10 mouse cellular contexts compared by ENCODE assay signal in the genomic region with DNA sequence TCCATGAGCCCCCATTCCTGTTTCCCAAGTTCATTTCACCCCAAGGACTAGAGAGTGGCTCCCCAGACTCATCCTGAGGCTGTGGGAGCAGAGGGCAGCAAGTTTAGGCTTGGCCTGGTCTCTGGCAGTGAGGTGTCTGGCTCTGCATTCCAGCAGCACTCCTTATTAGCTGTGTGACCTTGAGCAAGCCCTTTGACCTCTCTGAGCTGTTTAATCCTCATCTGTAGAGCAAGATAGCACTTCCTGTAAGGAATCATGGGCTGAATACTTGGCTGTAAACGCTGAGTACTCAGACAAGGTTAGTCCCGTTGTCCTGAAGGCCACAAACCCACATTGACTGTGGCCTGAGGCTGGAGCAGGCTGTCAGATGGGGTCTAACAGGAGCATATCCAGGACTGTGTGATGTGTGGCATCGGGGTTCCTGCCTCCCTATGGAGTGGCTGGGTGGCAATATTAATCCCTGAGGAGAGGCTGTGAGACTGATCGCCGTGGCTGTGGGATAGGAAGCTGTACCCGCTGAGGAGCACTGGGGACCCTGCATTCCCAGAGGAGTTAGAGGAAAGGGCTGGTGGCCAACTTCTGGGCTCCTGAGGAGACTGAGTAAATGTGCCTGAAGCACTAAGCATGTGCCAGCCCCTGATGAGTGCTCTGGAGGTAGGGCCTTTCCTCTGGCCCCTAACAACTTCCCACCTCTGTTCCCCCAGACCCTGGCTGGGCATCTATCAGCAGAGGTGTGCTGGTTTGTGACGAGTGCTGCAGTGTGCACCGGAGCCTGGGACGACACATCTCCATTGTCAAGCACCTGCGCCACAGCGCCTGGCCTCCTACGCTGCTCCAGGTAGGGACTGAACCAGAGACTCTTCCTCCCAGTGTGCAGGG. TPM values are rescaled to one million over a fixed set of nuclear protein-coding genes. Genes with fewer than 3 reads are reported as not detected.
DNase-seq lines count a peak whose midpoint lies in the region; ATAC-seq and TF ChIP-seq lines count a peak whose summit lies in the region.
"Had no signal": no experiment of that assay in that cellular context is flagged by ENCODE, and none has a peak within 500 bp of the region (broad histone marks: within the 10 kb centered on the region; RNA-seq: fewer than 3 reads in every experiment).

No protein-coding gene starts in this region.

- TF ChIP-seq EP300 in stomach, postnatal 0 days (optimal IDR thresholded peaks at IDR 0.05), result no peak

- no peak for TF ChIP-seq CTCF in stomach, postnatal 0 days (IDR thresholded peaks at IDR 0.05; ENCODE audit: low read depth)

- H3K4me1 ChIP-seq in intestine, embryonic 16.5 days (ENCODE audit: control insufficient read depth, insufficient read depth, low read length), result peaks cover 52% of the 10 kb centered on the region
- H3K4me1 ChIP-seq in stomach, postnatal 0 days (replicated peaks; ENCODE audit: control insufficient read depth, insufficient read depth), result peaks cover 12% of the 10 kb centered on the region

- H3K27ac ChIP-seq in intestine, embryonic 16.5 days (ENCODE audit: low read length), result peak overlapping the region; percentile 62
- peak overlapping the region; percentile 81 for H3K27ac ChIP-seq in stomach, postnatal 0 days (replicated peaks)

- peaks cover 12% of the 10 kb centered on the region for H3K36me3 ChIP-seq in intestine, embryonic 16.5 days (ENCODE audit: control insufficient read depth, insufficient read depth, low read length)
- peaks cover 12% of the 10 kb centered on the region for H3K36me3 ChIP-seq in stomach, postnatal 0 days (ENCODE audit: control insufficient read depth, insufficient read depth, low read length)

- H3K4me3 ChIP-seq in intestine, embryonic 16.5 days (ENCODE audit: low read length), result no peak overlapping the region
- no peak overlapping the region for H3K4me3 ChIP-seq in stomach, postnatal 0 days (ENCODE audit: low read depth, low read length)

- ATAC-seq in intestine, embryonic 16.5 days, result no peak
- ATAC-seq in stomach, postnatal 0 days (ENCODE audit: low FRiP score, low TSS enrichment), result no peak

- no peaks in the 10 kb centered on the region for H3K9me3 ChIP-seq in intestine, embryonic 16.5 days (ENCODE audit: control insufficient read depth, low read length)
- H3K9me3 ChIP-seq in stomach, postnatal 0 days (ENCODE audit: control insufficient read depth, low read length), result no peaks in the 10 kb centered on the region
- H3K9me3 ChIP-seq: G1E had no signal

- intact Hi-C loops in gastrocnemius, postnatal 14 days (cut with DNase I; ENCODE audit: low total_unique reads), result no loop called here

- no peaks in the 10 kb centered on the region for H3K27me3 ChIP-seq in intestine, embryonic 16.5 days (replicated peaks; ENCODE audit: control insufficient read depth, insufficient read depth, low read length)
- H3K27me3 ChIP-seq in stomach, postnatal 0 days (ENCODE audit: control insufficient read depth, insufficient read depth, low read length), result no peaks in the 10 kb centered on the region

- DNase-seq in heart, adult 11 months, result peak; percentile 93
- DNase-seq in heart, adult 18-20 months, result no peak
- DNase-seq in retina, embryonic 14.5 days (ENCODE audit: low spot score), result peak; percentile 21
- no peak for DNase-seq in retina, postnatal 1 day
- no peak for DNase-seq in stomach, postnatal 0 days (ENCODE audit: low spot score)
- no peak for DNase-seq in gastrocnemius, postnatal 14 days
- DNase-seq in left cerebral cortex, adult 18-20 months (ENCODE audit: low spot score in 2 of 2), result no peak

- no peak overlapping the region for H3K4me2 ChIP-seq in intestine, embryonic 16.5 days (ENCODE audit: low read depth, low read length)
- no peak overlapping the region for H3K4me2 ChIP-seq in stomach, postnatal 0 days (replicated peaks; ENCODE audit: low read depth)

- H3K9ac ChIP-seq in intestine, embryonic 16.5 days (ENCODE audit: low read depth, low read length), result peak overlapping the region; percentile 16
- peak overlapping the region; percentile 28; the same call in 1 of the 2 replicates for H3K9ac ChIP-seq in stomach, postnatal 0 days (ENCODE audit: low read length)

- 71% methylated on average over 12 of the region's 12 CpGs for WGBS in intestine, embryonic 16.5 days
- WGBS in stomach, postnatal 0 days, result 78% methylated on average over 12 of the region's 12 CpGs

RNA-seq across cellular contexts. Expression of a gene that starts 5.1 kb away (rescaled TPM):
- 10 to 100 TPM; 54.7 to 58.9 TPM for total RNA-seq in heart, adult 18-20 months (2021)
- 12.2 and 12.8 TPM in 2 replicates for polyA plus RNA-seq in intestine, embryonic 16.5 days (2015; fragmentation: Nextera tagmentation; extraction: Ambion mirVana)
- 5.9 and 7.9 TPM in 2 replicates for polyA plus RNA-seq in stomach, postnatal 0 days (2015; fragmentation: Nextera tagmentation; extraction: Ambion mirVana)
- total RNA-seq in gastrocnemius, postnatal 14 days (2021), result 10 to 100 TPM; 23.0 to 25.9 TPM
- 100 to 1,000 TPM; 282 to 319 TPM for total RNA-seq in left cerebral cortex, adult 18-20 months (2021)

RNA-seq across cellular contexts. Expression of a gene that starts 9.0 kb away (rescaled TPM):
- total RNA-seq in heart, adult 18-20 months (2021), result 10 to 100 TPM in 1 of 2 experiments, 1 to 10 TPM in 1; 9.2 to 11.2 TPM
- polyA plus RNA-seq in intestine, embryonic 16.5 days (2015; fragmentation: Nextera tagmentation; extraction: Ambion mirVana), result 1.6 and 1.7 TPM in 2 replicates
- 2.4 and 3.0 TPM in 2 replicates for polyA plus RNA-seq in stomach, postnatal 0 days (2015; fragmentation: Nextera tagmentation; extraction: Ambion mirVana)
- 1 to 10 TPM; 5.7 to 6.3 TPM for total RNA-seq in gastrocnemius, postnatal 14 days (2021)
- 10 to 100 TPM; 80.5 to 82.5 TPM for total RNA-seq in left cerebral cortex, adult 18-20 months (2021)

RNA-seq across cellular contexts. Expression of a gene that starts 16.4 kb away (rescaled TPM):
- total RNA-seq in heart, adult 18-20 months (2021), result 1 to 10 TPM; 2.7 to 4.5 TPM
- 4.0 and 4.7 TPM in 2 replicates for polyA plus RNA-seq in intestine, embryonic 16.5 days (2015; fragmentation: Nextera tagmentation; extraction: Ambion mirVana)
- 1.8 and 1.9 TPM in 2 replicates for polyA plus RNA-seq in stomach, postnatal 0 days (2015; fragmentation: Nextera tagmentation; extraction: Ambion mirVana)
- under 1 TPM; 0.45 to 0.53 TPM for total RNA-seq in gastrocnemius, postnatal 14 days (2021)
- total RNA-seq in left cerebral cortex, adult 18-20 months (2021), result 1 to 10 TPM in 1 of 2 experiments, under 1 TPM in 1; 0.77 to 1.3 TPM

RNA-seq across cellular contexts. Expression of a gene that starts 17.3 kb away (rescaled TPM):
- 10 to 100 TPM in 1 of 2 experiments, 1 to 10 TPM in 1; 8.3 to 10.6 TPM for total RNA-seq in heart, adult 18-20 months (2021)
- 24.1 and 24.3 TPM in 2 replicates for polyA plus RNA-seq in intestine, embryonic 16.5 days (2015; fragmentation: Nextera tagmentation; extraction: Ambion mirVana)
- polyA plus RNA-seq in stomach, postnatal 0 days (2015; fragmentation: Nextera tagmentation; extraction: Ambion mirVana), result 19.5 and 20.9 TPM in 2 replicates
- 1 to 10 TPM; 6.0 to 6.3 TPM for total RNA-seq in gastrocnemius, postnatal 14 days (2021)
- 1 to 10 TPM; 4.1 to 4.5 TPM for total RNA-seq in left cerebral cortex, adult 18-20 months (2021)

RNA-seq across cellular contexts. Expression of a gene that starts 20.5 kb away (rescaled TPM):
- total RNA-seq in heart, adult 18-20 months (2021), result not detected
- 0.10 and 0.12 TPM in 2 replicates for polyA plus RNA-seq in intestine, embryonic 16.5 days (2015; fragmentation: Nextera tagmentation; extraction: Ambion mirVana)
- 0.06 and 0.07 TPM in 2 replicates for polyA plus RNA-seq in stomach, postnatal 0 days (2015; fragmentation: Nextera tagmentation; extraction: Ambion mirVana)
- total RNA-seq in gastrocnemius, postnatal 14 days (2021), result not detected
- not detected for total RNA-seq in left cerebral cortex, adult 18-20 months (2021)
- total RNA-seq: left cerebral cortex, postnatal 36 days had no signal
- polyA plus RNA-seq: G1E had no signal

Comparison
In these comparisons a context has a peak if more than half of its experiments do, and no peak if none do; other contexts are left out.
1. DNase-seq: peak in heart, adult 11 months (single experiment) and retina, embryonic 14.5 days (single experiment); none in heart, adult 18-20 months (0 of 2), retina, postnatal 1 day (single experiment), stomach, postnatal 0 days (single experiment), gastrocnemius, postnatal 14 days (single experiment) and left cerebral cortex, adult 18-20 months (0 of 2).
2. RNA of a gene that starts 5.1 kb away (total RNA-seq): 282 to 319 TPM in left cerebral cortex, adult 18-20 months; 54.7 to 58.9 TPM in heart, adult 18-20 months and 23.0 to 25.9 TPM in gastrocnemius, postnatal 14 days; every median in the first group is over 4 times any median in the second.
3. RNA of a gene that starts 9.0 kb away (total RNA-seq): 80.5 to 82.5 TPM in left cerebral cortex, adult 18-20 months; 9.2 to 11.2 TPM in heart, adult 18-20 months and 5.7 to 6.3 TPM in gastrocnemius, postnatal 14 days; every median in the first group is over 4 times any median in the second.